Mouse (Mus musculus) stomach, embryonic 15.5 days (tissue): ENCODE measurements around the gene Dhtkd1. TPM values are rescaled to one million over a fixed set of nuclear protein-coding genes. Genes with fewer than 3 reads are reported as not detected.
A peak's percentile ranks its signal among the peaks of the same experiment; 100 is the strongest.

Experiments
- ATAC-seq: fragments of 200-750 bp; cut with Nextera tagmentation; 2 replicates; pipeline ENCODE4 v1.8.0; 2017; ENCODE audit warnings: low read depth, moderate number of reproducible peaks, moderate TSS enrichment; ENCODE audit not compliant: insufficient read depth, low FRiP score
- H3K27ac ChIP-seq: fragments of 300-500 bp; sonication (generic); 2 replicates; pipeline ENCODE4 v1.5.1; 2015; ENCODE audit warnings: mild to moderate bottlenecking, inconsistent platforms
- H3K27me3 ChIP-seq: fragments of 300-500 bp; sonication (generic); replicated peaks from 2 replicates; pipeline ENCODE4 v1.6.1; 2015; ENCODE audit warnings: inconsistent platforms
- H3K36me3 ChIP-seq: fragments of 300-500 bp; sonication (generic); 2 replicates; pipeline ENCODE4 v1.6.1; 2015; ENCODE audit warnings: inconsistent platforms
- H3K4me1 ChIP-seq: fragments of 300-500 bp; sonication (generic); 2 replicates; pipeline ENCODE4 v1.6.1; 2015; ENCODE audit warnings: inconsistent platforms
- H3K4me2 ChIP-seq: fragments of 300-500 bp; sonication (generic); 2 replicates; pipeline ENCODE4 v1.6.1; 2015; ENCODE audit warnings: mild to moderate bottlenecking, inconsistent platforms
- H3K4me3 ChIP-seq: fragments of 300-500 bp; sonication (generic); replicated peaks from 2 replicates; pipeline ENCODE4 v1.5.1; 2015; ENCODE audit warnings: inconsistent platforms
- H3K9ac ChIP-seq: fragments of 300-500 bp; sonication (generic); 2 replicates; pipeline ENCODE4 v1.6.1; 2015; ENCODE audit warnings: inconsistent platforms
- H3K9me3 ChIP-seq: fragments of 300-500 bp; sonication (generic); 2 replicates; pipeline ENCODE4 v1.6.1; 2016; ENCODE audit warnings: inconsistent platforms
- WGBS: fragments of 180-500 bp; shearing (Covaris S2); methylation state at CpG from one replicate; pipeline ENCODE4 v1.1.7; 2015; 5-methylcytosine and 5-hydroxymethylcytosine counted together
- polyA plus RNA-seq: library from polyadenylated mRNA; unstranded; fragments of >200 nt; fragmentation: Nextera tagmentation; extraction: Ambion mirVana; gene quantifications from 2 replicates; pipeline ENCODE4 v1.2.1, GENCODE M21; 2015

The Dhtkd1 gene
- polyA plus RNA-seq, 1 experiment from 2014 or later: 3.0 TPM

DNA sequence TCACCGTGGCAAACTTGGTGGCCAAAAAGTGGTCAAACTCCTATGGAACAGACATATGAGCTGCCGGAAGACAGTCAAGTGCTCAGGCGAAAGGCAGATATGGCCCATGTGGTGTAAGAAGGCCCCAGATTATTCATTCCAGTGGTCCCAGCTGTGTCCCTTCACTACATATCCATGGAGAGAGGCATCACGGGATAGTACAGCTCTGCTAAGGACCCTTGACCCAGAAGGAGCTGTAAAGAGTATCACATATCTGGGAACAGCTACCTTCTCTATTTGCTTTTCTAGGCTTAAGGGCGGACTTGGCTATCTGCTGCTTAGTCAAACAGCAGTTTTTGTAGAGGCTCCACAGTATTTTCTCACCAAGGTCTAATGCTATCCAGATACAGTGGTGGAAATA, 12.8 kb downstream of the Dhtkd1 start:
- Histone ChIP-seq H3K9ac (no peak overlapping the region), H3K4me3 (no peak overlapping the region), H3K9me3 (no peaks in the 10 kb centered on the region), H3K4me1 (no peaks in the 10 kb centered on the region), H3K27ac (no peak overlapping the region), H3K4me2 (no peak overlapping the region), H3K36me3 (no peaks in the 10 kb centered on the region), H3K27me3 (no peaks in the 10 kb centered on the region)
- 82% methylated on average over 5 of the region's 5 CpGs for WGBS
- ATAC-seq: peak; percentile 56; the same call in 1 of the 2 replicates

GRCm38 (mm10) chr2:5927481-5927880, 15.1 kb downstream of the Dhtkd1 start:
- 97% methylated on average over 5 of the region's 5 CpGs for WGBS
- H3K27me3 ChIP-seq: no peaks in the 10 kb centered on the region
- no peak overlapping the region for H3K9ac ChIP-seq

GRCm38 (mm10) chr2:5923786-5924185, 18.8 kb downstream of the Dhtkd1 start:
- Histone ChIP-seq H3K36me3 (no peaks in the 10 kb centered on the region), H3K9ac (no peak overlapping the region), H3K4me3 (no peak overlapping the region), H3K4me2 (no peak overlapping the region), H3K27ac (no peak overlapping the region), H3K4me1 (no peaks in the 10 kb centered on the region), H3K9me3 (no peaks in the 10 kb centered on the region), H3K27me3 (no peaks in the 10 kb centered on the region)
- ATAC-seq: no peak
- WGBS: 84% methylated on average over 9 of the region's 9 CpGs

More at GRCm38 (mm10) chr2:5927481-5927880, 15.1 kb downstream of the Dhtkd1 start:
- Histone ChIP-seq H3K27ac (no peak overlapping the region), H3K36me3 (no peaks in the 10 kb centered on the region), H3K9me3 (no peaks in the 10 kb centered on the region), H3K4me3 (no peak overlapping the region), H3K4me2 (no peak overlapping the region), H3K4me1 (no peaks in the 10 kb centered on the region)
- no peak for ATAC-seq

DNA sequence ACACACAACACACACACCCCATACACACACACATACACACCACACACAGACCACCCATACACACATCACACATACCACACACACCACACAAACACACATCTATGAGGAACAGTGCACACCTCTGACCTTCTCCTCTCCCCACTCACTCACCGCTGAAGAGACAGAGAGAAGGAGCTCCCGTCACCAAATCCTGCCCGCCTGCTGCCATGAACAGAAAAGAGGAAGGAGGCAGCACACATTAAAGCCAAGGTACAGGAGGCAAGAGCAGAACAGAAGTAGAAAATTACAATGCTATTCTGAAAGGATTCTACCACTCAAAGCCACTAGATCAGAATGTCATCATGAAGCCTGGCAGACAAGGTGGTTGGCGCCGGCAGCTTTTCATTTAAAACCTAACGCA, 19.8 kb downstream of the Dhtkd1 start:
- Histone ChIP-seq H3K9ac (no peak overlapping the region), H3K36me3 (no peaks in the 10 kb centered on the region), H3K27ac (no peak overlapping the region), H3K4me3 (no peak overlapping the region), H3K4me1 (no peaks in the 10 kb centered on the region), H3K9me3 (no peaks in the 10 kb centered on the region), H3K4me2 (no peak overlapping the region), H3K27me3 (no peaks in the 10 kb centered on the region)
- WGBS: 93% methylated on average over 6 of the region's 6 CpGs
- no peak for ATAC-seq

GRCm38 (mm10) chr2:5911282-5911965, 31.2 kb downstream of the Dhtkd1 start:
- WGBS: 54% methylated on average over 16 of the region's 16 CpGs
- Histone ChIP-seq H3K9me3 (no peaks in the 10 kb centered on the region), H3K27ac (no peak overlapping the region), H3K36me3 (no peaks in the 10 kb centered on the region), H3K9ac (no peak overlapping the region), H3K4me1 (no peaks in the 10 kb centered on the region), H3K4me2 (no peak overlapping the region), H3K4me3 (no peak overlapping the region), H3K27me3 (no peaks in the 10 kb centered on the region)
- ATAC-seq: no peak

DNA sequence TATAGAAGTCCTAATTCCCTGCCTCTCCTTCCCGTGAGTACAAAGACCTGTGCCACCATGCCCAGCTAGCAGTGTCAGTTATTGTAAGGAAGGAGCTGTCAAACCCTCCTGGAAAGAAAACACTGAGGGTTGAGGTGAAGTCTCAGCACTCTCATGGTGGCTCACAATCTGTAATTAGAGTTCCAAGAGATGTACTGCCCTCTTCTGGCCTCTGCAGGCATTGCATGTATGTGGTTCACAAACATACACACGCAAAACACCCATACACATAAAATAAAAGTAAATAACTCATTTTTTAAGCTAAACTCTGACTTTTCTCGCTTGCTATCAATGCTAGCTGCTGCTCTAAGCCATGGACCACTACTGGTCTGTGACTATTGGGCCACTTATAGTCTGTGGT, 36.0 kb downstream of the Dhtkd1 start:
- Histone ChIP-seq H3K4me2 (no peak overlapping the region), H3K36me3 (no peaks in the 10 kb centered on the region), H3K4me3 (no peak overlapping the region), H3K9ac (no peak overlapping the region), H3K27ac (no peak overlapping the region), H3K27me3 (no peaks in the 10 kb centered on the region), H3K4me1 (no peaks in the 10 kb centered on the region), H3K9me3 (no peaks in the 10 kb centered on the region)
- WGBS: 57% methylated on average over 3 of the region's 3 CpGs
- ATAC-seq: no peak

DNA sequence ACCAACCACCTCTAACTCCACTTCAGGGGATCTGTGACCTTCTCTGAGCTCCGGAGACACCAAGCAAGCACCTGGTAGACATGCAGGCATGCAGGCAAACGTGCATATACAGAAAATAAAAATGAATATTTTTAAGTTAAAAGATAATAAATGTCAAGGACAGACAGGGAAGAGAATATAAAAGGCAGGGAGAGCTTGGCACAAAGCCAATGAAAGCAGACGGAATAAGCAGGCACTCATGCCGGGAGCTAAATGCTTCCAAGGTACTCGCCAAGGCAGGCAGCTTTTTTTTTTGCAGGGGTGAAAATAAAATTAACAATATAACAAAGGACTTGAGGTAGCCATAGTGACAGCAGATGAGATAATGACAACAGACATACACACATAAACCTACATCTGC, 36.5 kb downstream of the Dhtkd1 start:
- Histone ChIP-seq H3K9ac (no peak overlapping the region), H3K27ac (no peak overlapping the region), H3K36me3 (no peaks in the 10 kb centered on the region), H3K4me2 (no peak overlapping the region), H3K4me1 (no peaks in the 10 kb centered on the region), H3K27me3 (no peaks in the 10 kb centered on the region), H3K4me3 (no peak overlapping the region), H3K9me3 (no peaks in the 10 kb centered on the region)
- no peak for ATAC-seq
- 24% methylated on average over 5 of the region's 5 CpGs for WGBS

DNA sequence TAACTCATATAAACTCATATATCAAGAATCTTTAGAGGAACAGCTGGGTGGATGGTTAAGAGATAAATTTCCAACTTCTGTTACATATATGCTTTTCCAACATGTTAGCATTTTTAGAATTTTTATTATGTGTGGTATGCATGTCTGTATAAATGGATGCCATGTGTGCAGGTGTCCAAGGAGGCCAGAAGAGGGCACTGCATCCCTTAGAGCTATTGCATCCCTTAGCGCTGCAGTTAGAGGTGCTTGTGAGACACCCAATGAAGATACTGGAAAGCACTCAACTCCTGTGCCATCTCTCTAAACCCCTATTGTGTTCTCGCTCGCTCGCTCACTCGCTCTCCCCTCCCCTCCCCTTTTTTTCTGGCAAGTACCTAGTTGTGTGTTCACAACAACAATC, 42.4 kb downstream of the Dhtkd1 start:
- Histone ChIP-seq H3K27me3 (no peaks in the 10 kb centered on the region), H3K4me1 (no peaks in the 10 kb centered on the region), H3K9me3 (no peaks in the 10 kb centered on the region), H3K4me3 (no peak overlapping the region), H3K4me2 (no peak overlapping the region), H3K27ac (no peak overlapping the region), H3K9ac (no peak overlapping the region), H3K36me3 (no peaks in the 10 kb centered on the region)
- no peak for ATAC-seq
- WGBS: 69% methylated on average over 5 of the region's 5 CpGs

DNA sequence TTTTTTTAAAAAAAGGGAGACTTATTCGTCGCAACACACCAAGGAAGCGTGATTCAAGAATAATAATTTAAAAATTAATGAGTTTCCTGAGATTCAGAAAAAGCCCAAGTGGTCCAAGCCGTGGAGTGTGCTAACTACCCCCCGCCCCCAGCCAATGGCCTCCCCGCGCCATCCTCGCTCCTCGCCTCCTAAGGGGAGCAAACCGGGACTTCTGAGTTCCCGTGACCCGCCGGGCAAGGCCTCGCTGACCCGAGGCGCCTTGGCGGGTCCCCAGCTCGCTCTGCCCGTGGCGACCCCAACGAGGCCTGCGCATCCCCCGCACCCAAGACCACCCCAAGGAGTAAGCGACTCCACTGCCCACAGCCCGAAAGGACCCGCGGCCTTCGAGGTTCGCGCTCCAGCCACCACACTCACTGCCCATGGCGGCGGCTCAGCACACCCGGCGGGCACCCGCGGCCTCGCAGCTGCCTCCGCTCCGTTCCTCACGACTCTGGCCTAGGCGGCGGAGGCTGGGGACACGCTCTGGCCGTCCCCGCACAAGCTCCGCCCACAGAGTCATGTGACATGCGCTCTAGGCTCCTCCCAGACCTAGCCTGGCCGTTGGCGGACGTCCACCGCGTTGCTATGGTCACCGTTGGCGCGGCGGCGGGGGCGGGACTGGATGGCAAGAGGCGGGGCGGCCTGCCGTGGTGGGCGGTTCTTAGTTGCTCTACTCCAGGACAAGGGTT, 47.6 kb downstream of the Dhtkd1 start, which contains the start of gene Sec61a2:
Gene Sec61a2, minus strand, starts transcription at position 590 of the 728 bp plus-strand sequence.
- Histone ChIP-seq H3K4me1 (peaks cover 9% of the 10 kb centered on the region), H3K27ac (peak within 1 kb of the TSS; percentile 92), H3K9ac (peak within 1 kb of the TSS; percentile 92), H3K36me3 (peaks cover 5% of the 10 kb centered on the region; the same call in 1 of the 2 replicates), H3K9me3 (no peaks in the 10 kb centered on the region), H3K4me3 (peak within 1 kb of the TSS; percentile 94), H3K4me2 (peak within 1 kb of the TSS; percentile 66), H3K27me3 (no peaks in the 10 kb centered on the region)
- WGBS: under 1% methylated on average over 62 of the region's 62 CpGs
- ATAC-seq: peak; percentile 98

DNA sequence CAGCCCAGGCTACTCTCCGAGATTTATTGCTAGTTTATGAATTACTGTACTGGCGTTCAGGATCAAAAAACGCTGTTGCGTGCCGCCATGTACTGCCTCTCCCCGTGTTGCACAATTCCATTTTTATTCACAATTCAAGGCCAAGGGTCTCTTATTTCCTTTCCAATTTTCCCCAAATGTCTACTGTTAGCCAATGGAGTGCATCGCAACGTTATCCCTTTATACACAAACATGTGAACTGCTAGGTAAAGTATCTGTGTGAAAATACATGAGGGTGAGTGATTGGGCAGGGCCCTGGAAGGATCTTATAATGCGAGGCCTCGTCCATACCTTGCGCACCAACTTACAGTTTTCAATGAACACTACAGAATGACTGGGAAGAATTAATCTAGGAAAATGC, 48.3 kb downstream of the Dhtkd1 start:
- Histone ChIP-seq H3K36me3 (peaks cover 5% of the 10 kb centered on the region; the same call in 1 of the 2 replicates), H3K9me3 (no peaks in the 10 kb centered on the region), H3K9ac (peak overlapping the region; percentile 92; the same call in 1 of the 2 replicates), H3K4me1 (peaks cover 9% of the 10 kb centered on the region), H3K27me3 (no peaks in the 10 kb centered on the region), H3K4me2 (peak overlapping the region; percentile 66), H3K4me3 (peak overlapping the region; percentile 94), H3K27ac (peak overlapping the region; percentile 92; the same call in 1 of the 2 replicates)
- WGBS: 28% methylated on average over 11 of the region's 11 CpGs
- ATAC-seq: no peak

- no peak for ATAC-seq
- H3K36me3 ChIP-seq: peaks cover 29% of the 10 kb centered on the region
- H3K27ac ChIP-seq: no peak overlapping the region
- no peaks in the 10 kb centered on the region for H3K27me3 ChIP-seq
- H3K4me3 ChIP-seq: no peak overlapping the region
- H3K4me2 ChIP-seq: no peak overlapping the region
- H3K9me3 ChIP-seq: no peaks in the 10 kb centered on the region
- no peak overlapping the region for H3K9ac ChIP-seq
- H3K4me1 ChIP-seq: peaks cover 8% of the 10 kb centered on the region
- 50% methylated on average over 2 of the region's 2 CpGs for WGBS
Measured at GRCm38 (mm10) chr2:5889412-5889811, 53.2 kb downstream of the Dhtkd1 start.

GRCm38 (mm10) chr2:5888865-5889264, 53.7 kb downstream of the Dhtkd1 start:
- H3K9ac ChIP-seq: no peak overlapping the region
- no peaks in the 10 kb centered on the region for H3K27me3 ChIP-seq
- peaks cover 5% of the 10 kb centered on the region; the same call in 1 of the 2 replicates for H3K4me1 ChIP-seq
- H3K36me3 ChIP-seq: peaks cover 31% of the 10 kb centered on the region
- no peak overlapping the region for H3K4me3 ChIP-seq
- H3K27ac ChIP-seq: no peak overlapping the region
- WGBS: 78% methylated on average over 5 of the region's 5 CpGs
- H3K9me3 ChIP-seq: no peaks in the 10 kb centered on the region
- no peak for ATAC-seq
- no peak overlapping the region for H3K4me2 ChIP-seq
